Comparison of ENCODE assay signal across 26 mouse cellular contexts in genomic region chr8:65355990-65356389, GRCm38 (mm10).
"Had no signal": no experiment of that assay in that cellular context is flagged by ENCODE, and none has a peak within 500 bp of the region (broad histone marks: within the 10 kb centered on the region; RNA-seq: fewer than 3 reads in every experiment).

No protein-coding gene starts in this region.

- ATAC-seq: hindbrain, embryonic 16.5 days; inflammation-experienced regulatory T-cells, adult 6 months; intestine, postnatal 0 days; liver, postnatal 0 days had no signal

- H3K4me1 ChIP-seq: heart, embryonic 10.5 days; heart, embryonic 12.5 days; hindbrain, embryonic 10.5 days; hindbrain, embryonic 12.5 days; limb, embryonic 10.5 days; limb, embryonic 12.5 days; liver, embryonic 13.5 days; liver, embryonic 15.5 days had no signal

- H3K27ac ChIP-seq: gastrocnemius, adult 2 months; heart, embryonic 10.5 days; hindbrain, embryonic 10.5 days; hindbrain, embryonic 12.5 days; hindbrain, embryonic 14.5 days; layer of hippocampus, adult 2 months; left cerebral cortex, adult 2 months; limb, embryonic 10.5 days; limb, embryonic 12.5 days; liver, embryonic 13.5 days; liver, embryonic 15.5 days had no signal

- H3K4me2 ChIP-seq: heart, embryonic 12.5 days; hindbrain, embryonic 12.5 days; hindbrain, embryonic 14.5 days; limb, embryonic 12.5 days; liver, embryonic 11.5 days; liver, embryonic 13.5 days; liver, embryonic 15.5 days had no signal

- H3K4me3 ChIP-seq: gastrocnemius, adult 2 months; heart, embryonic 10.5 days; heart, embryonic 12.5 days; hindbrain, embryonic 10.5 days; hindbrain, embryonic 12.5 days; layer of hippocampus, adult 2 months; left cerebral cortex, adult 2 months; limb, embryonic 10.5 days; limb, embryonic 12.5 days; liver, embryonic 13.5 days; liver, embryonic 15.5 days had no signal

- H3K9me3 ChIP-seq: heart, embryonic 10.5 days; heart, embryonic 12.5 days; hindbrain, embryonic 10.5 days; hindbrain, embryonic 12.5 days; limb, embryonic 10.5 days; limb, embryonic 12.5 days; liver, embryonic 13.5 days; liver, embryonic 15.5 days had no signal

- H3K36me3 ChIP-seq: heart, embryonic 10.5 days; heart, embryonic 12.5 days; hindbrain, embryonic 10.5 days; hindbrain, embryonic 12.5 days; limb, embryonic 10.5 days; limb, embryonic 12.5 days; liver, embryonic 13.5 days; liver, embryonic 15.5 days had no signal

- H3K27me3 ChIP-seq: heart, embryonic 12.5 days; hindbrain, embryonic 12.5 days; limb, embryonic 12.5 days; liver, embryonic 13.5 days; liver, embryonic 15.5 days had no signal

- H3K9ac ChIP-seq: heart, embryonic 12.5 days; hindbrain, embryonic 12.5 days; hindbrain, embryonic 14.5 days; limb, embryonic 12.5 days; liver, embryonic 13.5 days; liver, embryonic 15.5 days; liver, postnatal 0 days had no signal

- DNase-seq: gastrocnemius, adult 2 months; gastrocnemius, postnatal 10 days; gastrocnemius, postnatal 25 days; heart, adult 18-20 months; heart, postnatal 10 days; heart, postnatal 4 days; kidney, adult 8-10 months; kidney, postnatal 25 days; kidney, postnatal 4 days; liver; liver, embryonic 13.5 days; liver, postnatal 0 days had no signal
